Mouse (Mus musculus): ENCODE measurements around the gene Pde4b. TPM values are rescaled to one million over a fixed set of nuclear protein-coding genes. Genes with fewer than 3 reads are reported as not detected.

Gene Pde4b
- total RNA-seq, 2 experiments from 2014 or later = 101 to 102 TPM

DNA sequence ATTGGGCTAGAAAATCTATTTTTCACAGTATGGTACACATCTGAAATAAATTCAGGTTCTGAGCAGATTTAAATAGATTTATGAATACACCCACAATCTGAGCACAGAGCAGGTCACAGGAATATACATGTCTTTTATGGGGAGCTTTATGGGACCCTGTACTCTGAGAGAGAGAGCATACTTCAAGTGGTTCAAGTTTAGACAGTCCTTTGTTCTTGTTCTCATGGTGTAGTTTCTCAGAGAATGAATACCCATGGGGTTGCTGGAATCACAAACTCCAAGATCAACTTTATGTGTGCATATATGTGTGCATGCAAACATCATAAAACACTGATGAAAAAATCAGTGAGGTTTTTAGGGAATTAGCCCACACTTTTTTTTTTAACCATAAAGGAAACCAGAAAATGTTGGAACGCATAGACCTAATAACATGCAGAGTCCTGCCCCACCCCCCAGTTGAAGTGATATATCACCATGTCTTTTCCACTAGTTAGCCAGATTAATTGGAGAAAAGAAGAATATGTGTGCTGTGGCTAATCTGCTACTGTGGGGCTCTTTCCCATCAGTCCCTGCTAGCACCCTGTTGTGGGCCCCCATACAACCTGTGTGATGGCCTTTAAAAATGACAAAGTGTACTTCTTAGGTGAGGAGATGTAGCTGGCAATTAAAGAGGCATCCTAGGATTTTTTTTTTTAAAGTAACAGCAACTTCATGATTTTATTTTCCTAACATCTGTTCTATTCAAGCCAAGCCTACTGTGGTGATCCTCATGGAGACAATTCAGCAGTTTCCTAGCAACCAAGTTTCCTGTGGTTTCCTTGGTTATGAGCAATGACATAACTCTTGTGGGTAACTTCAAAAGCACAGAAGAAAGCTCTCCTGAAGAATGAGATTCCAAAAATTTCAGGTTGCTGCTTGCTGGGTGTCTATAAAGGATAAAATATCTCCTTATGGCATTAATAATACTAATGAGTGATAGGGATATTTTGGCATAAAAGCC is 264.4 kb downstream of the Pde4b start:
- intact Hi-C loops (cut with DNase I) = no loop called here
- peak; percentile 32 to 78 for DNase-seq (ENCODE audit: low spot score in 2 of 2)

DNA sequence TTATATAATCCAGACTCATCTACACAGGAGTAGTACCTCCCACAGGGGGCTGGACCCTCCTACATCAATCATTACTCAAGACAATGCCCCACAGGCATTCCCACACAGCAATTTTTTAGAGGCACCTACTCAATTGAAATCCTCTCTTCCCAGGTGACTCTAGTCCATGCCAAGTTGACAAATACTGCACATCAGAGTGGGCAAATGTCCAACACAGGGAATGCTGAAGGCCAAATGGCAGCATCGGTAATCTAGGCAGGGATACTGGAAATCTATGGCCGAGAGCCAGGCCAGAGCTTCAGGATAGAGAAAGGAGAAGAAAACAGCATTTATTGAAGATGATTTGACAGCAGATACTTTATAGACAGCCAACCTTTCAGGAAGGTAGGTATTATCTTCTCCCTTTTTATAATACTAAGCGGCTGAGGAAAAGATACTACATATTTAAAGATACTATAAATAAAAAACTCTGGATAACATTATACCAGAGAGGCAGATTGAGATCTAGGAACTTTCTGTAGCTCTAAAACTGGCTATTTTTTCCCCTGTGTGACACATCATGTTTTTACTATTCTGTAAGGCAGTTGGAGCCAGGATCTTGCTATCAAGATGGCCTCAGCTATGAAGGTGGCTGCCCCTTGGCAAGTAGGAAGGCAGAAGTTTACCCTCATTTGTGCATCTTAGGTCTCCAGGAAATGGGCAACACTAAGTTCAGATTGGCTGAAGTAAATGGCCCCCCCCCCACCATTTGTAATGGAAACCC is 266.5 kb downstream of the Pde4b start:
- intact Hi-C loops (cut with DNase I) = no loop called here
- DNase-seq (ENCODE audit: low spot score in 2 of 2) = peak in 1 of 2 experiments; percentile 7

DNA sequence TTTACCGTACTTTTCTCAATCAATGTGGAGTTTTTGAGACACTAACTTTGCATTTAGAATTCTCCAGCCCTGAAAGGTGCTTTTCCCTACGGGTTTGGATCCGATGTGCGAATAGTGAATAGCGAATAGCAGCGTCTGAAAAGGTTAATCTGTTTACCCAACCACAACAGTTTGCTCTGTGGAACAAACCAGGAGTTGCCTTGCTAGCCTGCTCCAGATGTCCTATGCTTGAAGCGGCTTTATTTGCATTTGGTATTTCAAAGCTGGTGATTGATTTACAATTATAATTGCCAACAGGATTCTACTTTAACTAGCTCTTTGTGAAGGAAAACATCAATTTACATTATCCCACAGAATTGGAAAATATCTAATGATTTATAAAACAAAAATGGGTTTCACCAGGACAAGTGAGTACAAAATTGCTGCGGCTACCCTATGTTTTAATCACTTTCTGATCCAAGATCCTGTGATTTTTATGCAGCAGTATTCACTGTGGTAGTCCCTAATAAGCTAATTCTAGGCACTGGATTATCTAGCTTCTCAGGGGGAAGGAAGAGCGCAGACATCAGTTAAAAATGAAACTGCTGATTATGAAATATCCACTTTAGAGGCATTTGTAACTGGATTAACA is 280.9 kb downstream of the Pde4b start:
- intact Hi-C loops (cut with DNase I) = no loop called here
- no peak for DNase-seq (ENCODE audit: low spot score in 2 of 2)

DNA sequence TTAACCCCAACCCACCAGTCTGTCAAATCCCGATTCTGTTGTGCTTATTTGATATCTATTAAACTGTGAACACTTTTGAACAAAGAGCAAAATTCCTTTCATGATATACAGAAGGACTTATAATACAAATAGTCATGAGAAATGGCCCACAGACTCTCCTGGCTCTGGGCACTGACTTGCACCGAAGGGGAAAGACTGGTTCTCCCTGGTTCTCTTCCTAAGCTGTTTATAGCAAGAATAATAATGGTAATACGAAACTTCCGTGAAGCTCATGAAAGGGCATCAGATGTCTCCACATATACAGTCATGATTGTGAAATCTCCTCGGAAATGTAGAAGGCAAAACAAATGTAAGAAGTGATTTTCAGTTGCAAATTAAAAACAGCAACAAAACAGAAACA is 287.3 kb downstream of the Pde4b start:
- no peak for DNase-seq (ENCODE audit: low spot score in 2 of 2)
- intact Hi-C loops (cut with DNase I) = no loop called here

DNA sequence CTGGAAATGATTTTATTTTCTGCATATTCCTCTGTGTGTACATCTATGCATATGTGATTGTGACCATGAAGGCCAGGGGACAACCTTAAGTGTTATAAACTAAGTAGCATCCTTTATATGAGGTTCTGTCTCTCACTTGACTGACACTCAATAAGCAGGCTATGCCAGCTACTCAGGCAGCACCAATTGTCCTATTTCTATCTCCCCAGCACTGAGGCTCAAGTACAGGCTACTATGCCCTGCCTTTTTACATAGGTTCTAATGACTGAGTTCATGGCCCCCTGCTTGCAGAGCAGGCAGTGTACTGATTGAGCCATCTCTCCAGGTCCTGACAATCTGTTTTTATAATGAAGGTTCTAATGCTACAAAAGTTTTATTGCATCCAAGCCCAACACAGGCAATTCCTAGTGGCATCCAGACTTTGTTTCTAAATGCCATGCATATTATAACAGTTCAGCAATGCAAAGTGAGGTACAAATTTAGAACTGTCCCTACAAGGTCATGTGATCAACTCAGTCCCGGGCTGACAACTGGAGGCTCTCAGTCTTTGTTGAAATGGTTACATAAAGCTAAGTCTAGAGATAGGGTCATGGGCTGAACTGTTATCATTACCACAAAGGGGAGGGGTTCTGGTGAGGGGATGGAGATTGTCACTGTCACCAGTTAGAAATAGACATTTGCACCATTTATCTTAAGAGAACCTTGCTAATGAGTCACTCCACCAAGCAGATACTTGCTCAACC is 295.6 kb downstream of the Pde4b start:
- intact Hi-C loops (cut with DNase I) = no loop called here
- no peak for DNase-seq (ENCODE audit: low spot score in 2 of 2)

DNA sequence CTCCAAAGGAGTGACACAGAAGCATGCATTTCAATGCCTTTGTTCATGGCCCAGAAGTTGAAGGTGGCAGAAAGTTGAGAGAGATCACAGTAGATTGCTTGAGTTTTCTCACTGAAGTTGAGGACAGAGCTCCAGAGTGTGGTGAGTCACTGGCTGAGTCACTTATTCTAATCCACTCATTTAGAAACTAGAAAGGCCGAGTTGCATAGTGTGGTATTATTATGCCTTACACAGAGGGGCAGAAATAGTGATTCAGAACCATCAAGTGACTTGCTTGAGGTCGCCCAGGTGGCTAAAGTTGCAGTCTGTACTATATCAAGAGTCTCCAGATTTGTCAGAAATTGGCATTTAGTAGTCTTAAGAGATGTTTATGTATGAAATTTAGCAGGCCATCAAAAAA is 306.3 kb downstream of the Pde4b start:
- no peak for DNase-seq (ENCODE audit: low spot score in 2 of 2)
- intact Hi-C loops (cut with DNase I) = no loop called here

DNA sequence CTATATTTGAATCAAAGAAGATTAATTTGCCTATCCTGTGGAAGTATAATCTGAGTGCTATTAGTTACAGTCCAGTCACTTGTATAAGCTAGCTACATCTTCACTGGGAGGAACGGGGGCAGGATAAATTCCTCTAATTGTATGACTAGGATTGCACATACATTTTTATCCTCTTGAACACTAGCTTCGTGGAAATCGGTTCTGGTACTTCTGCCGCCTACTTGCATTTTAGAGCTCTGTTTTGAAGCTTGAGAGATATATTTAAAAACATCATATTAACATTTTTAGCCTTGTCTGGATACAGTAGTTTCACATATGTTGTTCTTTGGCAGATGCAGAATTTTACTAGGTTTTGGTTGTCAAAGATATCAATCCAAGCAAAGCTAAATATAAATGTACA is 310.0 kb downstream of the Pde4b start:
- DNase-seq (ENCODE audit: low spot score in 2 of 2) = peak in 1 of 2 experiments; percentile 40

DNA sequence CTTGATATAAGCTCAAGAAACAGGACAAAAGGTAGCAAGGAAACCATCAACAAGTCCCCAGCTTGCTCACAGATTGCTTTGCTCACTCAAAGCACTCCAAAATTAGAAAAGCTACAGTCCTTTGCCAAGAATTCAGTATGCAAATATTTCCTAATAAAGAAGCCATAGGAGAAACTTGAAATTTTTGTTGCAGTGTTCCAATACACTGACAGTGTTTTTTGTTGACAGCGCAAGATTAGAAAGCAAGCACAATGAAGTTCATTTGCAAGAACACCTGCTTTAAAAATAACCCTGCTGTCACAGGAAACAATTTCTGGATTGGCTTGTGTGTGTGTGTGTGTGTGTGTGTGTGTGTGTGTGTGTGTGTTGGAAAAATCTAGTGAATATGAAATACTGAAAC is 311.2 kb downstream of the Pde4b start:
- no peak for DNase-seq (ENCODE audit: low spot score in 2 of 2)
- intact Hi-C loops (cut with DNase I) = no loop called here

More for the DNA sequence above, 310.0 kb downstream of the Pde4b start:
- intact Hi-C loops (cut with DNase I) = no loop called here

DNA sequence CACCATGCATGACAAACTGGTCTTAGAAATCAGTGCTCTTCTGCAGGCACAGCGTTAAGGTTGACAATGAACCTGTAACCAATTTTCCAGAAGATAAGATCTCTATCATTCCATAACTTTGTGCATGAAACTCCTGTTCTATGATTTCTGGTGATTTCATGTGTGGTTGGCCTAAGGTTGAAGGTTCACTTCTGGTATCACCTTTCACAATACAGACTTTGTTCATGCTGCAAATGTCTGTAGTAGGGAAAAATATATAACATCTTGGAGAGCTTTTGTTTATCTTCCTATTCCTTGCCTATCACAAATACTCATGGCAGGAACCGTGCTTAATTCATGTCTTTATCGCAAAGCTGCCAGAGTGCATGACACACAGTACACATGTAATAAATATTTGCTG is 319.5 kb downstream of the Pde4b start:
- intact Hi-C loops (cut with DNase I) = no loop called here
- no peak for DNase-seq (ENCODE audit: low spot score in 2 of 2)

DNA sequence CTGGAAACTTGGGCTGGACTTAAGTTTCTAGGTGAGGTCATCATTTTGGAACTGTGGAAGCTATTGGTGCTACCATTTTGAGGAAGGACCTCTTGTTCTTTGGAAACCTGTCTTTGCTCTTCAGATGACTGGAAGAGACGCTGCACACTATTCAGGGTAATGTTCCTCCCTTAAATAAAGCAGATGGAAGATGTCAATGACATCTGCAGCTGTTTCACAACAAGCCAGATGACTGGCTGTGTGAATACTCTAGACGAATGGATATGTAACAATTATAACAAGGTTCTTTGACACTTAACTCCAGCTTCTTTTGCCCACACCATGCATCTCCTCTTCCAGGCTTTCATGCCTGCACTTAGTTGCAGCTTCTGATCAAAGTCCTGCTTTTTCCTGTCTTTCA is 320.8 kb downstream of the Pde4b start:
- no peak for DNase-seq (ENCODE audit: low spot score in 2 of 2)
- intact Hi-C loops (cut with DNase I) = no loop called here

DNA sequence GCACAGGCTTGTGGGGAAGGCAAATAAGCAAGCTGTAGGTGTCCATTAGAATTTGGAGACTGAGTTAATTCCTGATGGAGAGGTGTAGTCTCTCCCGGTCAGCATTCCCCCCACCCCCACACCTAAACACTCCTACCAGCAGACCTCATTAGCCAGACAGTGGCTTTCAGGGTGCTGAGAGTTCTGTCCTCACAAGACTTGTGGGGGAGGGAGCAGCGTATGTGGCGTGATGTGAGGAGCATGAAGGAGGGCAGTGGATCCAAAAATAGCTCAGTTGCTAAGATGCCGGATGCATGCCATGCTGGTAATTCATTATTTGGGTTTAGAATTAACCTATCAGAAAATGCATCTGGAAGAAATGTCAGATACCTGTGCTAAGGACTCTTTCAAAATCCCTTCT is 321.6 kb downstream of the Pde4b start:
- intact Hi-C loops (cut with DNase I) = no loop called here

DNA sequence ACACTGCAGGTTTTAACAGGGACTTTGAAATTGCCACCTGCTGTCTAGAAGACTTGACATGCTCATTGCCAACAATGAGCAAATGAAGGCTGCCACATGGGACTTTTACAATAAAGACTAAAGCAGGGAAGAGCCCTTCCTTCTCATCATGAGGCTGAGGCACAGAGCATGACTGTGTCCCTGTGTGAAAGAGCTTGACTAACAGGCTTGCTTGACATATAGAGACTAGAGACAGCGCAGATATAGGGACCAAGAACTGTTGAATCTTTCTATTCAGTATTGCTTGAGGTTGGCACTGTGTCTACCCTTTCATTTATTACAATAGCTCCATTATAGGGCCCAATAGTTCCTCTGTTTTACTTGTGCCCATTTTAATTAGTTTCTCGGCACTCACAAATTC is 325.8 kb downstream of the Pde4b start:
- DNase-seq (ENCODE audit: low spot score in 2 of 2) = no peak
- intact Hi-C loops (cut with DNase I) = no loop called here

More for the DNA sequence above, 321.6 kb downstream of the Pde4b start:
- peak in 1 of 2 experiments; percentile 52 for DNase-seq (ENCODE audit: low spot score in 2 of 2)

DNA sequence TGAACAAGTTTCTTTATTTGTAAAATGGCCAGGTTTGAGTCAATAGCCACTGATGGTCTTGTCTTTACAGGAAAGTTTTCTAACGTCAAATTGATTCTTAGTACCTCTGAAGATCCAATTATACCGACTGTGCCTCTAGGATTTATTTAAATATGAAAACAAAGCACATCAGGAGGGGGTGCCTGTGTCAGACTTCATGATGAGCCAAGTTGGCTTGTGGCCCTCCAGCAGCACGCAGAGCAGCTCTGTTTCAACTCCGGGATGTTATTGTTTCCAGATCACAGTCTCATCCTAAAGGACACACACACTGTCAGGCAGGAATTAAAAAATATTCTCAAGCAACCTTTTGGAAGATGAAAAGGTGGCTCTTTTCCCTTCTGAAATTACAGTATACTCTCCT is 326.5 kb downstream of the Pde4b start:
- intact Hi-C loops (cut with DNase I) = no loop called here
- no peak for DNase-seq (ENCODE audit: low spot score in 2 of 2)

DNA sequence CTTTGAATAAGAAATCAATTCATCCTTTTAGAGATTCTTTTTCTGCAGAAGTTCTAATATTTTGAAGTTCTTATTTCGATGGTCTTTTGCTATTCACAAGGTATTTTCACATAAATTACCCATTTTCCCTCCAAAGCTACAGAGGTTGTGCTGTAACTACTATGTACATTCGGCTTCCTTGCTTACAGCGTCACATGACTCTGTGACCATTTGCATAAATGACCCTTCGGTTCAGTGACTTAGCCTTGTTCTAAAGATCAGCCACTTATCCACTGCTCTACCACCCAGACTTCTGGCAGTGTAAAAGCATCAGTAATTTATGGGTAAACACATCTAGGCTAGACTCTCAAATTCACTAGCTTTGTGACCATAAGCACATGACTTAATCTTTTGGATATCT is 327.3 kb downstream of the Pde4b start:
- intact Hi-C loops (cut with DNase I) = no loop called here
- DNase-seq (ENCODE audit: low spot score in 2 of 2) = no peak

DNA sequence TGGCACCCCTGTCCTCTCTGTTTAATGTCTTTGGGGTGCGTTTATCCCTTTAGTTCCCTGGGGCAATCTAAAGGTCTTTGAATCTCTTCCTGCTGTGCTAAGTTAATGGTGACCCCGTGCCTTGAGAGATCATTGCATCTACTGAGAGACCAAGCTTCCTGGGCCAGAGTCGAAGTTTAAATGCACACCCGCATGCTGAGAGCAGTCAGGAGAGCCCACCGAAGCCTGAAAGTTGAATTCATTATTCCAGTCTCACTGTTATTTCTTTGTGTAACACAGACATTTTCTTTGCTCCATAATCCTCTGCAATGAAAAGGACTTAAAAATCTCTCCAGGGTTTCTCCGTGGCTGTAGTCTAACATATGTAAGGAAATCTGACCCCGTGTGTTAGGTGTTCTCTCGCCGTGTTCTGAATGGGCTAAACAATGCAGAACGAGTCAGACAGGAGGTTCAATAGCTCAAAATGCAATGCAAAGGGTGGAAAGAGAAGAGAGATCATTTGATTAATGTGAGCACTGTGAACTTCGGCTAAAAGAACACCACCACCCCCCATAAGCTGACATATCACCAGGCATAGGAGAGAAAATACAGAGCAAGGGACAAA is 333.6 kb downstream of the Pde4b start:
- intact Hi-C loops (cut with DNase I) = no loop called here
- no peak for DNase-seq (ENCODE audit: low spot score in 2 of 2)

DNA sequence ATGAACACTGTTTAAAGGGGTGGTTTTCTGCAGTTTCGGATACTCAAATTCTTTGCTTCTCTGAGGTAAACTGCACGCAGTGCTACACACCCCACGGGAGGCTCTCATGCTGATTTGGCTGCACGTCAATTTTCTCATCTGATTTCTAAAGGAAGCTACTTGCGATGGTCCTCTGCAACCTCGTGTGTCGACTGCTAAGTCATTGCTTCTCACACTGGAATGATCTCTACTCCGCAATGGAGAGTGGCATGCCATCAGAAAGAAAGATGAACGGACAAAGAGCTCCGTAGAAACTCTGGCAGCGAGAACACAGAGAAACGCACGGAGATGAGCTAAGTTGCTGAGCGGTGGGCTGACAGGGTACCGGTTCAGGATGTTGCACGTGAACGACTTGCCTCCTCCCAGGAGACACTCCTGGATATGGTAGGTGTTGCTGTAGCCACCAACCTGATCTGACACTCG is 334.1 kb downstream of the Pde4b start:
- DNase-seq (ENCODE audit: low spot score in 2 of 2) = peak in 1 of 2 experiments; percentile 41
- intact Hi-C loops (cut with DNase I) = no loop called here

DNA sequence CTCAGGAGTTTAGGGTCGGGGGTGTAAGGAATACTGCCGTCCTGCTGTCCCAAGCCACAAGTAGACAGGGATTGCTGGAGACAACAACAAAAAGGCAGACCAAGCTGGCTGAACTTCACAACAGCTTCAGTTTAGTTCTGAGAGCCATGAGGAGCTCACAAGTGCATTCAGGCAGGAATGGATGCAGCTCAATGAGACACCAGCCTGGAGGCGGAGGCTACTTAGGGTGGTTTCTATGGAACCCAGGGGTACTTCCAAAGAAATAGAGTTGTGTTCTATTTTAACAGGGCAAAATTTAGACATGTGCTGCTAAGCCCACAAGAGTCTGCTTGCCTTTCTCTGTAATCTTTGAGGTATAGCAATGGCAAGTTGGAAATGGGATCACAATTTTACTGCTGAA is 336.8 kb downstream of the Pde4b start:
- no peak for DNase-seq (ENCODE audit: low spot score in 2 of 2)
- intact Hi-C loops (cut with DNase I) = no loop called here

DNA sequence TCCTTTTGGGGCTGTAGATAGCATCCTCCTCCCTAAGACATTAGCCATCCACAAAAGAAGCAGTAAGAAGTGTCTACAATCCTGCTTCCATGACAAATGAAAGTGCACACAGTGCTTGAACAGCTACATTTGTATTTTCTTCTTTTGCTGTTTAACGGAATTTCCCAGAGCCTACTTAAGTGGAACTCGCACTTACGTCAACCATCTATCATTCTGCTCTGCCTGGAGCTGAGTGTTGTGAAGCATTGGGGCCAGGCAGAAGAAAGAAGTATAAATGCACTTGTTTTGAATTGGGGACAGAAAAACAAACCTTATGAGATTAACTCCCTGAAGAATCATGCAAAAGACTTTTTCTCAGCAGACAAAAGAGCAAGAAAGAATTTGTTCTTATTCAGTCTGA is 338.1 kb downstream of the Pde4b start:
- intact Hi-C loops (cut with DNase I) = no loop called here
- DNase-seq (ENCODE audit: low spot score in 2 of 2) = no peak

Data from left cerebral cortex, postnatal 14 days (tissue).